Mouse (Mus musculus) liver, adult 2 months (tissue): ENCODE data around the gene Nlrp9b. TPM values are rescaled to one million over a fixed set of nuclear protein-coding genes. Genes with fewer than 3 reads are reported as not detected.
A peak's percentile ranks its signal among the peaks of the same experiment; 100 is the strongest.

Experiments
- DNase-seq: peaks from one replicate; pipeline ENCODE4 v3.0.0-alpha.2; 2011; ENCODE audit warnings: low read depth, low spot score; ENCODE audit errors: extremely low read depth
- H3K27ac ChIP-seq: fragments of 200-500 bp; replicated peaks from 2 replicates; pipeline ENCODE4 v1.5.1; 2012; ENCODE audit warnings: low read depth, mild to moderate bottlenecking, control low read depth, inconsistent platforms, low read length; ENCODE audit not compliant: insufficient read depth
- H3K27me3 ChIP-seq: fragments of 200-500 bp; 2 replicates; pipeline ENCODE4 v1.6.1; 2012; ENCODE audit warnings: mild to moderate bottlenecking, moderate library complexity, low read length, inconsistent platforms; ENCODE audit not compliant: control insufficient read depth, insufficient read depth
- H3K36me3 ChIP-seq: fragments of 200-500 bp; 2 replicates; pipeline ENCODE4 v1.6.1; 2012; ENCODE audit warnings: low read length, inconsistent platforms; ENCODE audit not compliant: control insufficient read depth, insufficient read depth
- H3K4me1 ChIP-seq: fragments of 200-500 bp; 2 replicates; pipeline ENCODE4 v1.6.1; 2011; ENCODE audit warnings: low read length; ENCODE audit not compliant: control insufficient read depth, insufficient read depth
- H3K4me3 ChIP-seq: fragments of 200-500 bp; 2 replicates; pipeline ENCODE4 v1.5.1; 2011; ENCODE audit warnings: low read depth, mild to moderate bottlenecking, control low read depth, low read length, moderate library complexity; ENCODE audit not compliant: insufficient read depth
- H3K79me2 ChIP-seq: fragments of 200-500 bp; 2 replicates; pipeline ENCODE4 v1.6.1; 2012; ENCODE audit warnings: inconsistent platforms, mild to moderate bottlenecking, low read length, moderate library complexity; ENCODE audit not compliant: control insufficient read depth, insufficient read depth
- H3K9ac ChIP-seq: fragments of 200-500 bp; 2 replicates; pipeline ENCODE4 v1.6.1; 2012; ENCODE audit warnings: low read depth, mild to moderate bottlenecking, control low read depth, inconsistent platforms, low read length
- CTCF ChIP-seq: fragments of 200-500 bp; IDR thresholded peaks from 2 replicates; pipeline ENCODE4 v1.5.1; 2011; ENCODE audit warnings: low read depth, low read length, control low read depth
- POLR2A ChIP-seq: fragments of 200-500 bp; IDR thresholded peaks from 2 replicates; pipeline ENCODE4 v1.6.1; 2011; ENCODE audit warnings: low read length, control low read depth; ENCODE audit not compliant: insufficient read depth; ENCODE audit errors: extremely low read depth
- WGBS: fragments of 180-500 bp; shearing (Covaris S2); methylation state at CpG from one replicate; pipeline ENCODE4 v1.1.7; 2018; 5-methylcytosine and 5-hydroxymethylcytosine counted together
- polyA plus RNA-seq: library from polyadenylated mRNA; depleted of rRNA; stranded (reverse); fragments of >200 nt; gene quantifications from 2 replicates; pipeline ENCODE4 v1.2.3, GENCODE M21; 2012
- total RNA-seq: library from RNA; depleted of rRNA; stranded (reverse); fragments of >200 nt; gene quantifications from 2 replicates; pipeline ENCODE4 v1.2.3, GENCODE M21; 2014

The Nlrp9b gene
- total and polyA plus RNA-seq, 2 experiments = not detected

GRCm38 (mm10) chr7:19950589-19950988 is 40.7 kb upstream of the Nlrp9b start, which contains the start of gene Igsf23:
TSS of gene Igsf23 (minus strand) at chr7:19950756.
- Histone ChIP-seq H3K4me1 (peaks cover 16% of the 10 kb centered on the region), H3K4me3 (0 out of 2 replicates have a peak within 1 kb of the TSS, but pooled peaks have one; percentile 2), H3K36me3 (no peaks in the 10 kb centered on the region), H3K79me2 (no peaks in the 10 kb centered on the region), H3K27me3 (no peaks in the 10 kb centered on the region), H3K27ac (no peak within 1 kb of the TSS), H3K9ac (no peak within 1 kb of the TSS; the same call in 1 of the 2 replicates)
- TF ChIP-seq CTCF = no peak
- TF ChIP-seq POLR2A = no peak
- WGBS = 48% methylated on average over 9 of the region's 9 CpGs
- DNase-seq = peak; percentile 43

GRCm38 (mm10) chr7:19952320-19952986 is 38.8 kb upstream of the Nlrp9b start:
- Histone ChIP-seq H3K9ac (no peak overlapping the region), H3K4me1 (peaks cover 21% of the 10 kb centered on the region), H3K27me3 (no peaks in the 10 kb centered on the region), H3K79me2 (no peaks in the 10 kb centered on the region), H3K27ac (peak overlapping the region; percentile 48), H3K4me3 (no peak overlapping the region), H3K36me3 (no peaks in the 10 kb centered on the region)
- no peak for TF ChIP-seq POLR2A
- TF ChIP-seq CTCF = no peak
- DNase-seq = peak; percentile 95
- 35% methylated on average over 10 of the region's 10 CpGs for WGBS

GRCm38 (mm10) chr7:19953054-19953453 is 38.2 kb upstream of the Nlrp9b start:
- Histone ChIP-seq H3K79me2 (no peaks in the 10 kb centered on the region), H3K4me1 (peaks cover 21% of the 10 kb centered on the region), H3K36me3 (no peaks in the 10 kb centered on the region), H3K4me3 (no peak overlapping the region), H3K27ac (peak overlapping the region; percentile 48), H3K9ac (no peak overlapping the region), H3K27me3 (no peaks in the 10 kb centered on the region)
- WGBS = 59% methylated on average over 9 of the region's 9 CpGs
- DNase-seq = no peak
- TF ChIP-seq POLR2A (no peak), CTCF (no peak)

GRCm38 (mm10) chr7:19955861-19956260 is 35.4 kb upstream of the Nlrp9b start:
- no peaks in the 10 kb centered on the region for H3K79me2 ChIP-seq
- 27% methylated on average over 4 of the region's 4 CpGs for WGBS

GRCm38 (mm10) chr7:19956341-19956781 is 34.9 kb upstream of the Nlrp9b start:
- Histone ChIP-seq H3K27me3 (no peaks in the 10 kb centered on the region), H3K36me3 (no peaks in the 10 kb centered on the region), H3K4me3 (no peak overlapping the region), H3K9ac (no peak overlapping the region), H3K27ac (no peak overlapping the region; the same call in 1 of the 2 replicates), H3K4me1 (peaks cover 17% of the 10 kb centered on the region), H3K79me2 (no peaks in the 10 kb centered on the region)
- peak; percentile 99 for DNase-seq
- 0% methylated on average over 7 of the region's 7 CpGs for WGBS
- TF ChIP-seq POLR2A (no peak), CTCF (peak; percentile 86)

More at GRCm38 (mm10) chr7:19955861-19956260, 35.4 kb upstream of the Nlrp9b start:
- no peak for DNase-seq
- Histone ChIP-seq H3K4me3 (no peak overlapping the region), H3K27ac (peak overlapping the region; percentile 87), H3K4me1 (peaks cover 17% of the 10 kb centered on the region), H3K36me3 (no peaks in the 10 kb centered on the region), H3K9ac (peak overlapping the region; percentile 11; the same call in 1 of the 2 replicates), H3K27me3 (no peaks in the 10 kb centered on the region)
- TF ChIP-seq POLR2A (no peak), CTCF (no peak)

GRCm38 (mm10) chr7:19962423-19962822 is 28.8 kb upstream of the Nlrp9b start:
- Histone ChIP-seq H3K27me3 (no peaks in the 10 kb centered on the region), H3K9ac (no peak overlapping the region), H3K79me2 (no peaks in the 10 kb centered on the region), H3K4me1 (no peaks in the 10 kb centered on the region; the same call in 1 of the 2 replicates), H3K36me3 (no peaks in the 10 kb centered on the region), H3K27ac (no peak overlapping the region), H3K4me3 (no peak overlapping the region)
- no peak for DNase-seq
- TF ChIP-seq CTCF (no peak), POLR2A (no peak)
- 86% methylated on average over 1 of the region's 1 CpGs for WGBS
